Mouse (Mus musculus) heart, postnatal 36 days (tissue): ENCODE measurements around the gene Nfxl1. TPM values are rescaled to one million over a fixed set of nuclear protein-coding genes. Genes with fewer than 3 reads are reported as not detected.
"Not testable (repeated sequence)": the region's sequence is repeated elsewhere in the genome, so short reads cannot be mapped to it uniquely, and the experiment has no call there.

ENCODE experiments used
- DNase-seq, 2 experiments: peaks; one replicate each; pipeline ENCODE4 v3.0.0; 2021 to 2022
- intact Hi-C: fragments of 180-260 bp; cut with DNase I; formaldehyde crosslinking; loops from one replicate; pipeline ENCODE4 v1.15.1; 2025
- total RNA-seq, 2 experiments: library from RNA; stranded (reverse); gene quantifications; 2 replicates each; pipeline ENCODE4 v1.2.3; 2021

Nfxl1 gene
- 1 to 10 TPM; 4.7 to 6.9 TPM for total RNA-seq

- peak; percentile 91 to 96 for DNase-seq
- intact Hi-C loops: no loop called here
Measured at GRCm38 (mm10) chr5:72559544-72560049, at the start of gene Nfxl1. Nfxl1 (minus strand) TSS chr5:72559684.

- no peak for DNase-seq
- intact Hi-C loops: no loop called here
Measured at GRCm38 (mm10) chr5:72603138-72603537, 43.7 kb upstream of the Nfxl1 start.

- peak; percentile 41 to 64 for DNase-seq
- intact Hi-C loops: loop anchor here (2.0 kb wide), 1 partner anchor 250 kb away; no protein-coding TSS in a partner anchor
Measured at GRCm38 (mm10) chr5:72601006-72601405, 41.5 kb upstream of the Nfxl1 start.

- DNase-seq: no peak
- intact Hi-C loops: no loop called here
Measured at GRCm38 (mm10) chr5:72587192-72587681, 27.8 kb upstream of the Nfxl1 start, which contains the start of gene Gm5868. Gm5868 (minus strand) TSS chr5:72587551.

GRCm38 (mm10) chr5:72586667-72587191, 27.2 kb upstream of the Nfxl1 start:
- intact Hi-C loops: not testable (repeated sequence)

GRCm38 (mm10) chr5:72586122-72586521, 26.6 kb upstream of the Nfxl1 start:
- DNase-seq, intact Hi-C loops: not testable (repeated sequence)

More at GRCm38 (mm10) chr5:72586667-72587191, 27.2 kb upstream of the Nfxl1 start:
- DNase-seq: not testable (repeated sequence)

GRCm38 (mm10) chr5:72580970-72581332, 21.5 kb upstream of the Nfxl1 start, which contains the start of gene Zar1:
Zar1 (minus strand) TSS chr5:72581254.
- intact Hi-C loops, DNase-seq: not testable (repeated sequence)

GRCm38 (mm10) chr5:72580088-72580969, 20.8 kb upstream of the Nfxl1 start:
- intact Hi-C loops: not testable (repeated sequence)
- DNase-seq: peak in 1 of 2 experiments; percentile 5

- DNase-seq, intact Hi-C loops: not testable (repeated sequence)
Measured at GRCm38 (mm10) chr5:72579599-72579998, 20.1 kb upstream of the Nfxl1 start.

GRCm38 (mm10) chr5:72565621-72566020, 6.1 kb upstream of the Nfxl1 start:
- no peak for DNase-seq
- intact Hi-C loops: no loop called here

GRCm38 (mm10) chr5:72563183-72563582, 3.7 kb upstream of the Nfxl1 start:
- intact Hi-C loops: not testable (repeated sequence)

GRCm38 (mm10) chr5:72560976-72561628, 1.6 kb upstream of the Nfxl1 start:
- no peak for DNase-seq
- intact Hi-C loops: no loop called here

More at GRCm38 (mm10) chr5:72563183-72563582, 3.7 kb upstream of the Nfxl1 start:
- DNase-seq: not testable (repeated sequence)

GRCm38 (mm10) chr5:72558716-72559526, 563 bp downstream of the Nfxl1 start:
- intact Hi-C loops: no loop called here

GRCm38 (mm10) chr5:72556245-72556644, 3.2 kb downstream of the Nfxl1 start:
- DNase-seq: no peak
- intact Hi-C loops: no loop called here

More at GRCm38 (mm10) chr5:72558716-72559526, 563 bp downstream of the Nfxl1 start:
- peak in 1 of 2 experiments; percentile 8 for DNase-seq

GRCm38 (mm10) chr5:72551209-72551608, 8.3 kb downstream of the Nfxl1 start:
- no peak for DNase-seq
- intact Hi-C loops: no loop called here

GRCm38 (mm10) chr5:72528896-72529295, 30.6 kb downstream of the Nfxl1 start:
- DNase-seq: peak in 1 of 2 experiments; percentile 13
- intact Hi-C loops: loop anchor here (10.0 kb wide), 1 partner anchor 354 kb away; no protein-coding TSS in a partner anchor

GRCm38 (mm10) chr5:72513808-72514207, 45.7 kb downstream of the Nfxl1 start:
- no peak for DNase-seq
- intact Hi-C loops: no loop called here

- DNase-seq: no peak
- intact Hi-C loops: loop anchor here (2.0 kb wide), 1 partner anchor 155 kb away; no protein-coding TSS in a partner anchor
Measured at GRCm38 (mm10) chr5:72505740-72506139, 53.7 kb downstream of the Nfxl1 start.
